Mouse (Mus musculus) heart, embryonic 11.5 days (tissue): ENCODE measurements around the gene Slc46a2. TPM values are rescaled to one million over a fixed set of nuclear protein-coding genes. Genes with fewer than 3 reads are reported as not detected.

Experiments
- ATAC-seq: fragments of 200-750 bp; cut with Nextera tagmentation; replicated peaks from 2 replicates; pipeline ENCODE4 v1.8.0; 2017; ENCODE audit warnings: moderate library complexity; ENCODE audit not compliant: insufficient number of reproducible peaks, low FRiP score, low TSS enrichment
- H3K27ac ChIP-seq: fragments of 300-500 bp; sonication (generic); 2 replicates; pipeline ENCODE4 v1.5.1; 2014; ENCODE audit warnings: mild to moderate bottlenecking, low read depth, low read length
- H3K27me3 ChIP-seq: fragments of 300-500 bp; sonication (generic); 2 replicates; pipeline ENCODE4 v1.6.1; 2014; ENCODE audit warnings: mild to moderate bottlenecking, low read length, mixed read lengths; ENCODE audit not compliant: control insufficient read depth, insufficient read depth
- H3K36me3 ChIP-seq: fragments of 300-500 bp; sonication (generic); 2 replicates; pipeline ENCODE4 v1.6.1; 2014; ENCODE audit warnings: mild to moderate bottlenecking, low read length, moderate library complexity, mixed read lengths; ENCODE audit not compliant: control insufficient read depth, insufficient read depth
- H3K4me1 ChIP-seq: fragments of 300-500 bp; sonication (generic); 2 replicates; pipeline ENCODE4 v1.6.1; 2014; ENCODE audit warnings: low read length; ENCODE audit not compliant: control insufficient read depth, insufficient read depth
- H3K4me2 ChIP-seq: fragments of 300-500 bp; sonication (generic); 2 replicates; pipeline ENCODE4 v1.6.1; 2014; ENCODE audit warnings: mild to moderate bottlenecking, moderate library complexity
- H3K4me3 ChIP-seq: fragments of 300-500 bp; sonication (generic); 2 replicates; pipeline ENCODE4 v1.5.1; 2014; ENCODE audit warnings: low read depth, low read length
- H3K9ac ChIP-seq: fragments of 300-500 bp; sonication (generic); 2 replicates; pipeline ENCODE4 v1.6.1; 2014; ENCODE audit warnings: mild to moderate bottlenecking, low read depth, low read length, moderate library complexity
- H3K9me3 ChIP-seq: fragments of 300-500 bp; sonication (generic); replicated peaks from 2 replicates; pipeline ENCODE4 v1.6.1; 2016; ENCODE audit warnings: low read length; ENCODE audit not compliant: control insufficient read depth
- WGBS: fragments of 180-500 bp; shearing (Covaris S2); extraction: QIAGEN DNeasy Blood & Tissue Kit; methylation state at CpG from one replicate; pipeline ENCODE4 v1.1.7; 2014; ENCODE audit not compliant: insufficient replicate concordance; 5-methylcytosine and 5-hydroxymethylcytosine counted together
- polyA plus RNA-seq: library from polyadenylated mRNA; unstranded; fragments of >200 nt; fragmentation: Nextera tagmentation; extraction: Ambion mirVana; gene quantifications from 2 replicates; pipeline ENCODE4 v1.2.1, GENCODE M21; 2014

Slc46a2 gene
- polyA plus RNA-seq, 1 experiment from 2014 or later, result 0.39 TPM

GRCm38 (mm10) chr4:59917966-59918365 is 3.1 kb upstream of the Slc46a2 start:
- Histone ChIP-seq H3K27me3 (peaks cover 12% of the 10 kb centered on the region), H3K27ac (no peak overlapping the region), H3K36me3 (no peaks in the 10 kb centered on the region; the same call in 1 of the 2 replicates), H3K4me1 (no peaks in the 10 kb centered on the region), H3K4me3 (no peak overlapping the region), H3K9ac (no peak overlapping the region), H3K4me2 (no peak overlapping the region), H3K9me3 (no peaks in the 10 kb centered on the region)
- no peak for ATAC-seq
- WGBS, result 94% methylated on average over 3 of the region's 3 CpGs

DNA sequence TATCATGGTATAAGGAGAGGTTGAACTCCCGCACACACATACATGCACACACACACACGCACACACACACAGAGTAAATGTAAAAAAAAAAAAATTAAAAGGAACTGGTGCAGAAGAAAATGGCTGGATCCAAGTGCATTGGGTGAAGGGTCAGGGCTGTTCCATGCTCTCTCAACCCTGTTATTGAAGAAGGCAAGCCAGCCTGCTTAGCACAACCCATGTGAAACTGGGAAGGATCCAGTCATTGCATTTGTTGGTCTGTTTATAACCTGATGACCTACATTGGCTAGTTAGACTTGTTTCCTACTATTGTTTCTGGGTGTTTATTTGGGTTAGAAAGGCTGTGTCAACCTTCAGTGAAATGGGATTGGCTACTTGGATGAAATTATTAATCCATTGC is 6.1 kb downstream of the Slc46a2 start:
- H3K9ac ChIP-seq, result no peak overlapping the region
- peaks cover 6% of the 10 kb centered on the region for H3K27me3 ChIP-seq
- no peak overlapping the region for H3K27ac ChIP-seq
- H3K4me2 ChIP-seq, result no peak overlapping the region
- WGBS, result 96% methylated on average over 2 of the region's 2 CpGs
- H3K4me1 ChIP-seq, result peaks cover 1% of the 10 kb centered on the region; the same call in 1 of the 2 replicates
- H3K4me3 ChIP-seq, result no peak overlapping the region
- H3K36me3 ChIP-seq, result no peaks in the 10 kb centered on the region
- ATAC-seq, result no peak
- no peaks in the 10 kb centered on the region for H3K9me3 ChIP-seq

DNA sequence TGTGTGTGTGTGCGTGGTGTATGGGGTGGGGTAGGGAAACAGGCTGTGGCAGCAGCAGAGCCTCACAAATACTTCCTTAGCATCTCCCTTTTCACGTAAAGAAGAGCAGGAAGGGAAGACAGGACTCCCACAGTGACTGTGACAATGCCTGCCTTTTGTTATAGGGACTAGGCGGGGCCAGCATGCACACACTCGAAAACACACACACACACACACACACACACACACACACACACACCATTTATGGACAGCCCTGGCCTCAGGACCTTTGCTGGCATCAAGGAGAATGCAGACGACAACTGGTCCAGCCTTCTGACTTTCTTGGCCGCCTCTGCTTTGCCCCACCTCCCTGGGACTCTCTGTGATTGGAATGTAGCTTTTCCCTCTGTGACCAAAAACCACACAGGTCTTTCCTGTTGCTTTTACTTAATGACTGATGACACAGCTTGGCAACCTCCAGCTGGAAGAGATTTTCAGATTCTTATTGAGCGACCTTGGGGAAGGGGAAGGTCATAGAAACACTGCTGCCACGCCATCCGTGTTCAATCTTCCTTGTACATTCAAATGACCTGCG is 7.1 kb downstream of the Slc46a2 start:
- Histone ChIP-seq H3K27me3 (no peaks in the 10 kb centered on the region), H3K4me1 (peaks cover 5% of the 10 kb centered on the region; the same call in 1 of the 2 replicates), H3K36me3 (no peaks in the 10 kb centered on the region), H3K27ac (no peak overlapping the region), H3K9me3 (no peaks in the 10 kb centered on the region), H3K9ac (no peak overlapping the region), H3K4me3 (no peak overlapping the region), H3K4me2 (no peak overlapping the region)
- no peak for ATAC-seq
- WGBS, result 56% methylated on average over 10 of the region's 10 CpGs

DNA sequence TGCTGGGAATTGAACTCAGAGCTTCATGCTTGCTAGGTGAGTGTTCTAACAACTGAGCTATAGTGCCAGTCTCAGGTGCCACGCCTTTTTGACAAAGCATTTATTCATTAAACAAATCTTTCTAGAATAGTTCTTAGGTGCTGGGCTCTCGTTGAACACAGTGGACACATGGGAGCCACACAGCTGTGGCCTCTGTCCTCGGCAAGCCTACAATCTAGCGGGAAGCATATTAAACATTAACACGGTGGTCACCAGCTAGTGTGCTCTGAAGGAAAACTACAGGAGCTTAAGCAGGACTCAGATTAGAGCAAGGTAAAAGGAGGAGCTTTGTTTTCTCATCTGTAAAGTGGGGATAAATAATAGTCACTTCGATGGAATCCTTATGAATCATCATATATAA is 7.8 kb downstream of the Slc46a2 start:
- H3K9ac ChIP-seq, result no peak overlapping the region
- peaks cover 5% of the 10 kb centered on the region; the same call in 1 of the 2 replicates for H3K4me1 ChIP-seq
- no peaks in the 10 kb centered on the region for H3K9me3 ChIP-seq
- H3K27ac ChIP-seq, result no peak overlapping the region
- no peak overlapping the region for H3K4me3 ChIP-seq
- H3K4me2 ChIP-seq, result no peak overlapping the region
- no peaks in the 10 kb centered on the region for H3K27me3 ChIP-seq
- WGBS, result 84% methylated on average over 6 of the region's 6 CpGs
- ATAC-seq, result no peak
- no peaks in the 10 kb centered on the region for H3K36me3 ChIP-seq

DNA sequence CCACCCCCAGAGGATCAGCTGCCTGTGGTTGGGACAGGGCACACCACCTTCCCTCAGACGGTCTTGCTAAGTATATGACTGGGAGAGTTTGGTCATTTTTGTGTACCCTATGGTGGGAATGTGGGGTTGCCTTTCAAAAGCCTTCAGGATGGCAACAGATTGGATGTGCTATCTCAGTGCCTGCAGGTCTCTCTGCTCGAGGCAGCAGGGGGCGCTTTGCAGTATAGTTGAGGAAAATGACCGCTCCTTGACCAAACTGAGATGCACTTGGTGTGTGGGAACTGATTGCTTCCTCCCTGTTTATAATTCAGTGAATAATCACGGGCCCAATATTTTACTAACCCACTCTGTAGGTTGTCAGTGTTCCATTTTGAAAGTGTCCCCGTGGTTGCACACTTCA is 12.3 kb downstream of the Slc46a2 start:
- Histone ChIP-seq H3K4me2 (no peak overlapping the region), H3K4me3 (no peak overlapping the region), H3K9me3 (no peaks in the 10 kb centered on the region), H3K27ac (no peak overlapping the region), H3K9ac (no peak overlapping the region), H3K36me3 (no peaks in the 10 kb centered on the region), H3K4me1 (peaks cover 22% of the 10 kb centered on the region), H3K27me3 (no peaks in the 10 kb centered on the region)
- ATAC-seq, result no peak
- 64% methylated on average over 6 of the region's 6 CpGs for WGBS

GRCm38 (mm10) chr4:59901810-59902209 is 13.0 kb downstream of the Slc46a2 start:
- H3K9me3 ChIP-seq, result no peaks in the 10 kb centered on the region
- H3K4me2 ChIP-seq, result no peak overlapping the region
- H3K27me3 ChIP-seq, result no peaks in the 10 kb centered on the region
- H3K4me1 ChIP-seq, result peaks cover 26% of the 10 kb centered on the region
- H3K4me3 ChIP-seq, result no peak overlapping the region
- H3K36me3 ChIP-seq, result no peaks in the 10 kb centered on the region
- H3K27ac ChIP-seq, result 0 out of 2 replicates have a peak overlapping the region, but pooled peaks have one; percentile 42
- no peak for ATAC-seq
- no peak overlapping the region for H3K9ac ChIP-seq
- 83% methylated on average over 6 of the region's 6 CpGs for WGBS

GRCm38 (mm10) chr4:59898521-59898919 is 16.3 kb downstream of the Slc46a2 start:
- H3K27me3 ChIP-seq, result no peaks in the 10 kb centered on the region
- peak; percentile 78 for ATAC-seq
- H3K9me3 ChIP-seq, result no peaks in the 10 kb centered on the region
- H3K4me2 ChIP-seq, result no peak overlapping the region
- H3K4me1 ChIP-seq, result peaks cover 26% of the 10 kb centered on the region
- peak overlapping the region; percentile 22; the same call in 1 of the 2 replicates for H3K9ac ChIP-seq
- H3K27ac ChIP-seq, result peak overlapping the region; percentile 84
- 27% methylated on average over 9 of the region's 9 CpGs for WGBS
- H3K36me3 ChIP-seq, result no peaks in the 10 kb centered on the region
- no peak overlapping the region for H3K4me3 ChIP-seq

DNA sequence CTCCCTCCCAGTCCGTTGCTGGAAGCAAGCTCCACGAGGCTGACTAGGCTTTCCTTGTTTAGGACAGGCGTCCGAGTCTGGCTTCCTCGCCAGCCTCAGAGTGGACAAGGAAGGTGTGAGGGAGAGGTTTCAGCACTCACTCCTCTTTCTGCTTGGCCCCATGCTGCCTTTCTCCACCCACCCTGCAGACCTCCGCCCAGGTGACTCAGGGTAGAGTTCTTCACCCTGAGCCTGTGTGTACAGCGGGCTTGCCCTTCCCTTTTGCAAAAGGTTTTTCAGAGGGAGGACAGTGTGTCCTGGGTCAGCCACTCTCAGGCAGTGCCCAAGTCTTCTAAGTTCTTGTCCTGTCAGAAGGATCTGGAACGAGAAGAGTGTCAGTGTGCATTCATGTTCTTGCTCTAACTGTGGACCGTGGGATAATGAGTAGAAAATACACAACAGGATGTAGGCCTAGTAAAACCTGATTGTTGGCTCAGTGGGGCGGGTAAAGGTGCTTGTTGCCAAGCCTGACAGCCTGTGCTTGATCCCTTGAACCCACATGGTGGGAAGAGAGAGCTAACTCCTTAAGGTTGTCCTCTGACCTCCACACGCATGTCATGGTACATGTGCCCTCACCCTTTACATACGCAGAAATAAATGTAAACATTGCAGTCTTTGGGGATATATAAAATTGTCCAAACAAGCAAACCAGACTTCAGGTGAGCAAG is 16.9 kb downstream of the Slc46a2 start:
- 49% methylated on average over 12 of the region's 12 CpGs for WGBS
- Histone ChIP-seq H3K4me2 (no peak overlapping the region), H3K4me3 (no peak overlapping the region), H3K27me3 (no peaks in the 10 kb centered on the region), H3K27ac (peak overlapping the region; percentile 84), H3K9me3 (no peaks in the 10 kb centered on the region), H3K4me1 (peaks cover 25% of the 10 kb centered on the region), H3K36me3 (no peaks in the 10 kb centered on the region), H3K9ac (peak overlapping the region; percentile 28; the same call in 1 of the 2 replicates)
- ATAC-seq, result no peak

GRCm38 (mm10) chr4:59896000-59896399 is 18.9 kb downstream of the Slc46a2 start:
- ATAC-seq, result no peak
- WGBS, result 74% methylated on average over 5 of the region's 5 CpGs

More at GRCm38 (mm10) chr4:59896000-59896399, 18.9 kb downstream of the Slc46a2 start:
- Histone ChIP-seq H3K9ac (no peak overlapping the region), H3K36me3 (no peaks in the 10 kb centered on the region), H3K4me2 (no peak overlapping the region), H3K4me3 (no peak overlapping the region), H3K27me3 (no peaks in the 10 kb centered on the region), H3K4me1 (peaks cover 29% of the 10 kb centered on the region), H3K27ac (no peak overlapping the region), H3K9me3 (no peaks in the 10 kb centered on the region)
